Mouse (Mus musculus) urinary bladder, adult 2 months (tissue): Measurements from ENCODE around the gene Plcb2. TPM values are rescaled to one million over a fixed set of nuclear protein-coding genes. Genes with fewer than 3 reads are reported as not detected.

Experiments used
- DNase-seq: peaks from one replicate; pipeline ENCODE4 v3.0.0; 2022; ENCODE audit warnings: low spot score
- polyA plus RNA-seq: library from polyadenylated mRNA; depleted of rRNA; stranded (reverse); fragments of >200 nt; gene quantifications from 2 replicates; pipeline ENCODE4 v1.2.3, GENCODE M21; 2012; rRNA removed

Plcb2 gene
- polyA plus RNA-seq, 1 experiment: 2.6 TPM

DNA sequence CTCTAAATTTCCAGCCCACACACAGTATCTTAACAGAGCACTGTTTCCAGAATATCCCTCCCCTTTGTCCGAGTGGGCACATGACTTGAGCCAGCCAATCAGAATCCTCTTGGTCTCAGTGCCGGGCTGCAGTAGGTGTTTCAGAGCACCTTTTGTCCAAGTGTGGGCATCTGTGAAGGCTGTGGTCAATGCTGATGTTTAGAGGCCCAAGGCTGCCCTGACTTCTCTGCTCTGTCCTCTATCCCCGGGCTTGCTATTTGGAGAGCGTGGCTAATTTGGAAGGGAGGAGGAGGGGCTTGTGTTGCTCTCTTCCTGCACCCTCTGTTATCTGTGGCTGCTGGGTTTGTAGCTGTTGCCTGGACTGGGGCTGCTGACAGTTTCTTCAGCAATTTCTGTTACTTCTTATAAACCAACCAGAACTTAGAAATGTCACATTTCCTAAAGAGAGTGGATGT, 68.2 kb downstream of the Plcb2 start:
- DNase-seq: no peak

DNA sequence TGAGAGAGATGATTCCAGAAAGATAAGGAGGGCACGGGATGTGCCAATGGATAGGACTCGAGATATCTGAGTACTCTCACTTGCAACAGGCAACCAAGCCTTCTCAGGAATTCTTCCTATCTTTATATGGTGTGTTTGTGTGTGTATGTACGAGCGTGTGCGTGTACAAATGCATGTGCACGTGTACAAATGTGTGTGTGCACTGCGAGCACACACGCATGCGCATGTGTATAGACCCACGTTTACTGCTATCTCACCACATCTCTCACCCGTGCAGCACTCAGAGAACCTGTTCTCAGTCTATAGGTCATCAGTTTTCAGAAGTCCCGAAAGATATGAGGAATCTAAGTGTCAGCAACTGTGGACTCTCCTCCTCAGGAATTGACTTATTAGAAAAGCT, 68.7 kb downstream of the Plcb2 start:
- DNase-seq: no peak

- DNase-seq: no peak
These were observed 69.2 kb downstream of the Plcb2 start for GRCm38 (mm10) chr2:118659077-118659476.

GRCm38 (mm10) chr2:118658457-118658856, 69.8 kb downstream of the Plcb2 start:
- peak; percentile 46 for DNase-seq

Other genes with a start within 250 kb of the Plcb2 start
- gene Srp14, start 248.7 kb downstream of the Plcb2 start, polyA plus RNA-seq: 203 and 232 TPM in 2 replicates
- 11.7 and 14.1 TPM in 2 replicates for gene Bmf, start 178.8 kb downstream of the Plcb2 start, polyA plus RNA-seq
- 2.4 and 2.8 TPM in 2 replicates for gene Bub1b, start 130.2 kb downstream of the Plcb2 start, polyA plus RNA-seq
- gene Pak6, start 65.1 kb downstream of the Plcb2 start, polyA plus RNA-seq: 12.3 and 12.7 TPM in 2 replicates
- gene Ankrd63, start 24.5 kb downstream of the Plcb2 start, polyA plus RNA-seq: 0.69 and 0.93 TPM in 2 replicates
- gene Inafm2, start 17.3 kb upstream of the Plcb2 start, polyA plus RNA-seq: 35.9 and 38.5 TPM in 2 replicates
- gene Ccdc9b, start 34.2 kb upstream of the Plcb2 start, polyA plus RNA-seq: 19.3 and 23.1 TPM in 2 replicates
- gene Phgr1, start 44.3 kb upstream of the Plcb2 start, polyA plus RNA-seq: 0.16 TPM in 1 of 2 replicates, not detected in the other
- 0.78 and 0.93 TPM in 2 replicates for gene Disp2, start 51.3 kb upstream of the Plcb2 start, polyA plus RNA-seq
- gene Knstrn, start 85.6 kb upstream of the Plcb2 start, polyA plus RNA-seq: 5.0 and 5.5 TPM in 2 replicates
- gene Ivd, start 133.5 kb upstream of the Plcb2 start, polyA plus RNA-seq: 87.1 and 91.2 TPM in 2 replicates
- 10.2 and 12.4 TPM in 2 replicates for gene Bahd1, start 171.9 kb upstream of the Plcb2 start, polyA plus RNA-seq
- gene Chst14, start 198.1 kb upstream of the Plcb2 start, polyA plus RNA-seq: 19.9 and 20.7 TPM in 2 replicates